Mouse (Mus musculus) lung, embryonic 16.5 days (tissue): ENCODE data around the gene Ptpn3. TPM values are rescaled to one million over a fixed set of nuclear protein-coding genes. Genes with fewer than 3 reads are reported as not detected.

ENCODE experiments used
- ATAC-seq: fragments of 200-750 bp; cut with Nextera tagmentation; 2 replicates; pipeline ENCODE4 v1.8.0; 2017; ENCODE audit warnings: low read depth, mild to moderate bottlenecking, moderate library complexity
- H3K27ac ChIP-seq: fragments of 300-500 bp; sonication (generic); 2 replicates; pipeline ENCODE4 v1.5.1; 2014; ENCODE audit warnings: mild to moderate bottlenecking, control low read depth, low read length
- H3K27me3 ChIP-seq: fragments of 300-500 bp; sonication (generic); 2 replicates; pipeline ENCODE4 v1.6.1; 2014; ENCODE audit warnings: low read depth, low read length, mixed read lengths; ENCODE audit not compliant: control insufficient read depth, insufficient read depth
- H3K36me3 ChIP-seq: fragments of 300-500 bp; sonication (generic); 2 replicates; pipeline ENCODE4 v1.6.1; 2014; ENCODE audit warnings: low read length; ENCODE audit not compliant: control insufficient read depth, insufficient read depth
- H3K4me1 ChIP-seq: fragments of 300-500 bp; sonication (generic); replicated peaks from 2 replicates; pipeline ENCODE4 v1.6.1; 2014; ENCODE audit warnings: low read length, mixed read lengths; ENCODE audit not compliant: control insufficient read depth, insufficient read depth
- H3K4me2 ChIP-seq: fragments of 300-500 bp; sonication (generic); 2 replicates; pipeline ENCODE4 v1.6.1; 2014; ENCODE audit warnings: low read depth, low read length, control low read depth
- H3K4me3 ChIP-seq: fragments of 300-500 bp; sonication (generic); 2 replicates; pipeline ENCODE4 v1.5.1; 2014; ENCODE audit warnings: mild to moderate bottlenecking, low read length, control low read depth
- H3K9ac ChIP-seq: fragments of 300-500 bp; sonication (generic); 2 replicates; pipeline ENCODE4 v1.6.1; 2014; ENCODE audit warnings: low read length, control low read depth
- H3K9me3 ChIP-seq: fragments of 300-500 bp; sonication (generic); 2 replicates; pipeline ENCODE4 v1.6.1; 2016; ENCODE audit warnings: low read length; ENCODE audit not compliant: control insufficient read depth
- WGBS: fragments of 180-500 bp; shearing (Covaris S2); extraction: QIAGEN DNeasy Blood & Tissue Kit; methylation state at CpG from one replicate; pipeline ENCODE4 v1.1.7; 2014; 5-methylcytosine and 5-hydroxymethylcytosine counted together
- polyA plus RNA-seq: library from polyadenylated mRNA; unstranded; fragments of >200 nt; fragmentation: Nextera tagmentation; extraction: Ambion mirVana; gene quantifications from 2 replicates; pipeline ENCODE4 v1.2.1, GENCODE M21; 2015

Gene Ptpn3
- polyA plus RNA-seq, 1 experiment from 2014 or later, result 3.9 TPM

DNA sequence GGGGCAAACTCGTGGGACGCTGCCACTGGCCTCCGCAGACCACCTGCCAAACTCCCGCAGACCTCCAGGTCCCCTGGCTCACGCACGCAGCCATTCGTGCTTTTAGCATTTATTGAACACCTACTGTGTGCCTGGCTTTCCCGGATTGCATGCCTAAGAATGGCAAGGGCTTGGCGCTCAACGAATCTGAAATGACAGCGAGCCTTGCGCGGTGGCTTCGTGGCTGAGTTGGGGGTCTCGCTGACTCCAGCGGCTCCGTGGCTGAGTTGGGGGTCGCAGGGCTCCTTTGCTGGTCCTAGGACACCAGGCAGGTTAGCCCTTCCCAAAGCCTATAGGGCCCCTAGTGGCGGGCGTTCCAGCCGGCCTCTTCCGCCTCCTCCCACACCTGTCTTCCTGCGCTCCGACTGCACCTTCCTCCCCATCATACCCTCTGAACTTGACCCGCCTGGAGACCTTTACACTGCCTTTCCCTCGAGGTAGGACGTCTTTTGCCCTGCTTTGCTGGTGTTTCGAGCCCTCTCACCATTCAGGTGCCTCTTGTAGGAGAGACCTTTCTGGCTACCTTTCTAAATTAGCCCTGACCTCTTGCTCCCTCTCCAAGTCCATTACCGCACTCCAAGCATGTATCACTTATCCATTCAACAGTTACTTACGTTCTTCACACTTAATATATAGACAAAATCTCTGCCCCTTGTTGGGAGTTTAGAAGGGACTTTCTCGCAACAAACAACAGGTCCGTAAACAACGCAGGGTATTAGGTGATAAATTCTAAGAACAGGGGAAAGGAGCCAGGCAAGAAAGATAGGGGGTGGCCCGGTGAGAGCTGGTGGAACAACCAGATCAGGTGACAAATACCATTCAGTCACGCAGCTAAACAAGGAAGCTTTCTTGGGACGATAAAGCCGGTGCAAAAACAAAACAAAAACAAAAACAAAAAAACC, 898 bp downstream of the Ptpn3 start:
- peak; percentile 19; the same call in 1 of the 2 replicates for ATAC-seq
- WGBS, result 1% methylated on average over 37 of the region's 37 CpGs
- Histone ChIP-seq H3K4me1 (peaks cover 17% of the 10 kb centered on the region), H3K36me3 (no peaks in the 10 kb centered on the region), H3K4me3 (peak overlapping the region; percentile 81), H3K4me2 (peak overlapping the region; percentile 87), H3K9me3 (no peaks in the 10 kb centered on the region), H3K9ac (peak overlapping the region; percentile 85), H3K27ac (peak overlapping the region; percentile 80), H3K27me3 (peaks cover 3% of the 10 kb centered on the region; the same call in 1 of the 2 replicates)

DNA sequence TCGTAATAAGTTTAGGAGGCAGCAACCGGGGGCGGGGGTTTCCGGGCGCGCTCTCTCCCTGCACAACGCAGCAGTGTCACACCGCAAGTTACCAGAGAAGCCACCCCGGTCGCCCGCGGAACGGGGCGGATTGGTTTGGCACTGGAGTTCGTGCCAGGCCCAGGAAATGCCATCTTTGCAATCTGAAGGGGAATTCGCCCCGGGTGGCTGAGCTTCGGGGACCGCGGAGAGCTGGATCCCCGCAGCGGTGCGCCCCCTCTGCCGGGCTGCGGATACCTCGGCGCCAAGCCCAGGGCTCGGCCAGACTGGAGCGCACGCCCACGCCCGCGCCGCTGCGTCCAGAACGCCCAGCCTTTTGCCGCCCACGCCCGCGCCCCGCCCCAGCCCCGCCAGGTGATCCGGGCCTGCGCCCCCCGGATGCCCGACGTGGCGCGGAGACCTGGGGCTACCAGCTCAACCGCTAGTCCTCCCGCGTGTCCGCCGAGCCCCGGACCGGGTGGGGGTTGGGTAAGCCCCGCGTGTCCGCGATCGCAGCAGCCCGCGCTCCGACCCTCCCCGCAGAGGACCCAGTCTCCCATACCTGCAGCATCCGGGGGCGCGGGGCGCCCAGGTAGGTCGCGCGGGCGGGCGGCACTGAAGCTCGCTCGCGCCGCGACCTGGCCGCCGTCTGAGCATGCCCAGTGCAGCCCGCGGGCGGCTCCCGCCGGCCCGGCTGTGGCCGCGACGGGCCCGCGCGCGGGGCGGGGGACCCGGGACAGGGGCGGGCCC, 1.8 kb downstream of the Ptpn3 start:
- Histone ChIP-seq H3K9ac (peak overlapping the region; percentile 85), H3K36me3 (no peaks in the 10 kb centered on the region), H3K9me3 (no peaks in the 10 kb centered on the region), H3K27me3 (peaks cover 3% of the 10 kb centered on the region; the same call in 1 of the 2 replicates), H3K4me2 (peak overlapping the region; percentile 87), H3K4me3 (peak overlapping the region; percentile 81), H3K27ac (peak overlapping the region; percentile 44), H3K4me1 (peaks cover 23% of the 10 kb centered on the region)
- WGBS, result under 1% methylated on average over 54 of the region's 97 CpGs
- peak; percentile 75 for ATAC-seq

DNA sequence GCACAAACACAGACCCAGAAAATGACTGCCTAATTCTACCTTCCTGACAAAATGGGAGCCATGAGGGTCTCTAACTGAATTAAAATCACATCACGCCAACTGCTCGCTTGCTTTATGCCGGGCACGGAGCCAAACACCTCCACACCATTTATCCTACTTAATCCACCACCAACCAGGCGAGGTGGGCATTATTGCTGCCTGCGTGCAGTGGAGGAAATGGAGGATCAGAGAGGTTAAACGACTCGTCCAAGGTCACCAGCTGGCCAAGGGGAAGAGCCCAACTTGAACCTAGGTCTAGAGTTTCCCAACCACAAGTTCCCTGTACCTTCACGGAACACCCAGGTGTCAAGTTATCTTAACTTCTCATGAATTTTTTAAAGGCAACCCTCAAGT, 2.3 kb downstream of the Ptpn3 start:
- Histone ChIP-seq H3K9me3 (no peaks in the 10 kb centered on the region), H3K4me3 (peak overlapping the region; percentile 81), H3K27me3 (peaks cover 3% of the 10 kb centered on the region; the same call in 1 of the 2 replicates), H3K4me2 (peak overlapping the region; percentile 87), H3K27ac (no peak overlapping the region), H3K4me1 (peaks cover 23% of the 10 kb centered on the region), H3K36me3 (no peaks in the 10 kb centered on the region), H3K9ac (peak overlapping the region; percentile 85)
- no peak for ATAC-seq
- 3% methylated on average over 9 of the region's 9 CpGs for WGBS

- no peak overlapping the region for H3K9ac ChIP-seq
- no peaks in the 10 kb centered on the region for H3K36me3 ChIP-seq
- no peaks in the 10 kb centered on the region for H3K9me3 ChIP-seq
- H3K4me1 ChIP-seq, result peaks cover 23% of the 10 kb centered on the region
- no peak overlapping the region for H3K4me3 ChIP-seq
- no peak overlapping the region for H3K27ac ChIP-seq
- no peak overlapping the region for H3K4me2 ChIP-seq
- WGBS, result 72% methylated on average over 4 of the region's 4 CpGs
- no peak for ATAC-seq
- peaks cover 3% of the 10 kb centered on the region; the same call in 1 of the 2 replicates for H3K27me3 ChIP-seq
These were observed 3.5 kb downstream of the Ptpn3 start for GRCm38 (mm10) chr4:57298181-57298580.

GRCm38 (mm10) chr4:57294971-57295656, 6.5 kb downstream of the Ptpn3 start:
- peaks cover 13% of the 10 kb centered on the region; the same call in 1 of the 2 replicates for H3K4me1 ChIP-seq
- H3K27me3 ChIP-seq, result peaks cover 2% of the 10 kb centered on the region; the same call in 1 of the 2 replicates
- no peak overlapping the region for H3K4me2 ChIP-seq
- H3K27ac ChIP-seq, result peak overlapping the region; percentile 64; the same call in 1 of the 2 replicates
- H3K9ac ChIP-seq, result no peak overlapping the region
- H3K36me3 ChIP-seq, result no peaks in the 10 kb centered on the region
- WGBS, result 38% methylated on average over 9 of the region's 9 CpGs
- ATAC-seq, result peak; percentile 91
- no peaks in the 10 kb centered on the region for H3K9me3 ChIP-seq
- H3K4me3 ChIP-seq, result no peak overlapping the region

- 90% methylated on average over 5 of the region's 5 CpGs for WGBS
- H3K9ac ChIP-seq, result no peak overlapping the region
- H3K4me2 ChIP-seq, result no peak overlapping the region
- peaks cover 7% of the 10 kb centered on the region; the same call in 1 of the 2 replicates for H3K4me1 ChIP-seq
- no peaks in the 10 kb centered on the region; the same call in 1 of the 2 replicates for H3K27me3 ChIP-seq
- H3K36me3 ChIP-seq, result no peaks in the 10 kb centered on the region
- no peaks in the 10 kb centered on the region; the same call in 1 of the 2 replicates for H3K9me3 ChIP-seq
- H3K4me3 ChIP-seq, result no peak overlapping the region
- H3K27ac ChIP-seq, result no peak overlapping the region
- no peak for ATAC-seq
These were observed 9.0 kb downstream of the Ptpn3 start for GRCm38 (mm10) chr4:57292670-57293069.

DNA sequence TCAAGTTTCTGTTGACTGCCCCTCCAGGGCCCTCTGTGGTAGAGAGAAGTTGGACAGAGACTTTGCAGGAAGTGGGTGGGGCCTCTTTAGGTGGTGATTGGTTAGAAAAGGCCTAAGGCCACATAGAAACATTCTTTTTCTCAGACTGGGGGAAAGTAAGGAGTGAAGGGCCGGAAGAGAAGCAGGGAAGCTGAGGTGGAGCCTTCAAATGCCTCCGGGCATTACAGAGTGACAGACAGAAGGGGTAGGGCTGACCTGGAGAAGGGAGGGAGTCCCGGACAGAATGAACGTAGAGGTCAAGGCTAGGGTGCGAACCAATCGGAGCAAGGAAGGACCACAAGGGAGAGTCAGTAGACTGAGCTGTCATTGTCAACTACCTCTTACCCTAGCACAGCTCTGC, 11.6 kb downstream of the Ptpn3 start:
- no peaks in the 10 kb centered on the region; the same call in 1 of the 2 replicates for H3K4me1 ChIP-seq
- no peak overlapping the region for H3K4me3 ChIP-seq
- no peak for ATAC-seq
- no peak overlapping the region for H3K4me2 ChIP-seq
- 84% methylated on average over 6 of the region's 6 CpGs for WGBS
- H3K36me3 ChIP-seq, result no peaks in the 10 kb centered on the region
- H3K27me3 ChIP-seq, result no peaks in the 10 kb centered on the region
- no peak overlapping the region for H3K27ac ChIP-seq
- H3K9ac ChIP-seq, result no peak overlapping the region
- H3K9me3 ChIP-seq, result no peaks in the 10 kb centered on the region; the same call in 1 of the 2 replicates

- Histone ChIP-seq H3K4me2 (no peak overlapping the region), H3K27ac (no peak overlapping the region), H3K9ac (no peak overlapping the region), H3K9me3 (no peaks in the 10 kb centered on the region; the same call in 1 of the 2 replicates), H3K27me3 (no peaks in the 10 kb centered on the region; the same call in 1 of the 2 replicates), H3K4me3 (no peak overlapping the region), H3K4me1 (no peaks in the 10 kb centered on the region; the same call in 1 of the 2 replicates), H3K36me3 (no peaks in the 10 kb centered on the region)
- ATAC-seq, result no peak
- WGBS, result 86% methylated on average over 3 of the region's 3 CpGs
These were observed 13.8 kb downstream of the Ptpn3 start for GRCm38 (mm10) chr4:57287808-57288207.
